ENCODE assay signal across 15 mouse cellular contexts in the genomic region with DNA sequence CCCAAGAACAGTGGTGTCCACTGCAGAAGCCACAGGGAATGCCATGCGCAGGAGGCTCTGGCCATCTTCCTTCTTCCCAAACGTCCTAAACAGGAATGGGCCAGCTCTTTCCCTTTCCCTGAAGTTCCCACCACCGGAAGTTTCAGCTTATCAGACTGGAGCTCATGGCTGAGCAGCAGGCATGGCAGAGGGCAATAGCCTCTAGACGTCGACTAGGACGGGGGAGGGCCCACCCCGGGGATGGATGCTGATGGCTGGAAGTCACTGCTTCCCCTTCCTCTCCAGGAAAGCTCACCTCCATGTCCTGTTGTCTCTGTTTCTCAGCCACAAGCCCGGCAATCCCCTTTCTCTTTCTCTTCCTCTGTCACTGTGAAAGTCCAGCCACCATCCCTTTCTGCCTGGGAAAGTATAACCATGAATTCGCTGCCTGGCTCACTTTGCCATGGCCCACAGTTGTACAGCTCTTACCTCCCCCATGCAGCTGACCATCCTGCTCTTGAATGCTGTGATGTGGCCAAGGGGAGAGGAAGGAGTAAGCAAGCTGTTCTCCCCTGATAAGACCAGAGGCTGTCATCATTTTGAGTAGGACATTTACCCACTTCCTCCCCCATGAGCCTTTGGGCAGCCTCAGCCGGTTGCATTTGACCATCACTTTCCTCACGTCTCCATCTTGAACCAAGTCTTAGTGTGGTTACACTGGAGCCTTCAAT. TPM values are rescaled to one million over a fixed set of nuclear protein-coding genes. Genes with fewer than 3 reads are reported as not detected.
DNase-seq lines count a peak whose midpoint lies in the region; ATAC-seq lines count a peak whose summit lies in the region.
"Had no signal": no experiment of that assay in that cellular context is flagged by ENCODE, and none has a peak within 500 bp of the region (broad histone marks: within the 10 kb centered on the region; RNA-seq: fewer than 3 reads in every experiment).

TSS of gene Itga2b (minus strand) at position 475 of the 710 bp plus-strand sequence.

- H3K9me3 ChIP-seq in heart, embryonic 13.5 days = no peaks in the 10 kb centered on the region
- H3K9me3 ChIP-seq in liver, embryonic 11.5 days (ENCODE audit: control insufficient read depth, low read length) = no peaks in the 10 kb centered on the region
- H3K9me3 ChIP-seq in intestine, embryonic 16.5 days (ENCODE audit: control insufficient read depth, low read length) = no peaks in the 10 kb centered on the region
- H3K9me3 ChIP-seq: heart, embryonic 15.5 days; neural tube, embryonic 12.5 days had no signal

- no peak for ATAC-seq in heart, embryonic 13.5 days (ENCODE audit: extremely low read depth, insufficient number of reproducible peaks, low FRiP score, low TSS enrichment)
- ATAC-seq in liver, embryonic 11.5 days (replicated peaks; ENCODE audit: low FRiP score) = peak; percentile 78
- ATAC-seq in intestine, embryonic 16.5 days = no peak
- ATAC-seq: CD4-positive, CD25-positive, alpha-beta regulatory T cell, adult 4 months had no signal

- peak within 1 kb of the TSS; percentile 24; the same call in 1 of the 2 replicates for H3K27ac ChIP-seq in heart, embryonic 13.5 days (replicated peaks)
- H3K27ac ChIP-seq in liver, embryonic 11.5 days (ENCODE audit: low read depth, low read length) = peak within 1 kb of the TSS; percentile 88
- no peak within 1 kb of the TSS for H3K27ac ChIP-seq in intestine, embryonic 16.5 days (ENCODE audit: low read length)
- H3K27ac ChIP-seq: heart, embryonic 15.5 days; left cerebral cortex, adult 2 months; neural tube, embryonic 12.5 days; stomach, postnatal 0 days had no signal

- intact Hi-C loops in gastrocnemius, postnatal 36 days (cut with DNase I) = no loop called here

- peak within 1 kb of the TSS; percentile 19; the same call in 1 of the 2 replicates for H3K9ac ChIP-seq in heart, embryonic 13.5 days
- H3K9ac ChIP-seq in liver, embryonic 11.5 days (ENCODE audit: low read depth, low read length) = peak within 1 kb of the TSS; percentile 63
- H3K9ac ChIP-seq in intestine, embryonic 16.5 days (ENCODE audit: low read depth, low read length) = no peak within 1 kb of the TSS
- H3K9ac ChIP-seq: heart, embryonic 15.5 days; neural tube, embryonic 12.5 days had no signal

- H3K4me2 ChIP-seq in heart, embryonic 13.5 days = peak within 1 kb of the TSS; percentile 85
- H3K4me2 ChIP-seq in liver, embryonic 11.5 days = peak within 1 kb of the TSS; percentile 93
- no peak within 1 kb of the TSS for H3K4me2 ChIP-seq in intestine, embryonic 16.5 days (ENCODE audit: low read depth, low read length)
- H3K4me2 ChIP-seq: heart, embryonic 15.5 days; neural tube, embryonic 12.5 days had no signal

- H3K4me1 ChIP-seq in heart, embryonic 13.5 days = peaks cover 55% of the 10 kb centered on the region
- peaks cover 41% of the 10 kb centered on the region for H3K4me1 ChIP-seq in liver, embryonic 11.5 days (replicated peaks; ENCODE audit: control insufficient read depth, insufficient read depth, low read length)
- H3K4me1 ChIP-seq in intestine, embryonic 16.5 days (ENCODE audit: control insufficient read depth, insufficient read depth, low read length) = peaks cover 20% of the 10 kb centered on the region

- peaks cover 12% of the 10 kb centered on the region for H3K27me3 ChIP-seq in heart, embryonic 13.5 days (replicated peaks)
- no peaks in the 10 kb centered on the region for H3K27me3 ChIP-seq in liver, embryonic 11.5 days (replicated peaks; ENCODE audit: control insufficient read depth, insufficient read depth, low read length)
- peaks cover under 1% of the 10 kb centered on the region; the same call in 1 of the 2 replicates for H3K27me3 ChIP-seq in intestine, embryonic 16.5 days (replicated peaks; ENCODE audit: control insufficient read depth, insufficient read depth, low read length)
- H3K27me3 ChIP-seq: heart, embryonic 15.5 days had no signal

- 32% methylated on average over 11 of the region's 11 CpGs for WGBS in heart, embryonic 13.5 days
- 31% methylated on average over 11 of the region's 11 CpGs for WGBS in liver, embryonic 11.5 days
- 64% methylated on average over 11 of the region's 11 CpGs for WGBS in intestine, embryonic 16.5 days

- H3K4me3 ChIP-seq in heart, embryonic 13.5 days = peak within 1 kb of the TSS; percentile 16; the same call in 1 of the 2 replicates
- peak within 1 kb of the TSS; percentile 50 for H3K4me3 ChIP-seq in liver, embryonic 11.5 days (ENCODE audit: low read depth, low read length)
- H3K4me3 ChIP-seq in intestine, embryonic 16.5 days (ENCODE audit: low read length) = no peak within 1 kb of the TSS
- H3K4me3 ChIP-seq: heart, embryonic 15.5 days; left cerebral cortex, adult 2 months; neural tube, embryonic 12.5 days had no signal

- DNase-seq in heart, adult 9 months (ENCODE audit: low spot score in 2 of 2) = no peak
- peak; percentile 41 for DNase-seq in testis, postnatal 10 days (ENCODE audit: low spot score)
- DNase-seq in testis, postnatal 14 days (ENCODE audit: low spot score) = no peak
- DNase-seq in liver, embryonic 11.5 days (ENCODE audit: low spot score) = peak; percentile 58
- no peak for DNase-seq in adrenal gland, adult 18-20 months (ENCODE audit: low spot score in 2 of 2)
- DNase-seq in gastrocnemius, postnatal 36 days = no peak
- DNase-seq: kidney, postnatal 14 days; right cerebral cortex, adult 18-20 months had no signal

- H3K36me3 ChIP-seq in heart, embryonic 13.5 days = peaks cover 13% of the 10 kb centered on the region
- H3K36me3 ChIP-seq in liver, embryonic 11.5 days (ENCODE audit: control insufficient read depth, insufficient read depth, low read length) = no peaks in the 10 kb centered on the region
- 0 out of 2 replicates have a peak, but pooled peaks cover 3% of the 10 kb centered on the region for H3K36me3 ChIP-seq in intestine, embryonic 16.5 days (ENCODE audit: control insufficient read depth, insufficient read depth, low read length)
- H3K36me3 ChIP-seq: heart, embryonic 15.5 days; neural tube, embryonic 12.5 days had no signal

RNA-seq across cellular contexts. Expression of gene Itga2b, which starts in this region (rescaled TPM):
- polyA plus RNA-seq in heart, embryonic 13.5 days (2015; fragmentation: Nextera tagmentation; extraction: Ambion mirVana) = 10.5 and 11.3 TPM in 2 replicates
- 76.2 and 80.3 TPM in 2 replicates for polyA plus RNA-seq in liver, embryonic 11.5 days (2014; fragmentation: Nextera tagmentation; extraction: Ambion mirVana)
- 3.1 and 3.7 TPM in 2 replicates for polyA plus RNA-seq in intestine, embryonic 16.5 days (2015; fragmentation: Nextera tagmentation; extraction: Ambion mirVana)
- 1 to 10 TPM; 3.4 to 3.6 TPM for total RNA-seq in adrenal gland, adult 18-20 months (2021)
- 1 to 10 TPM in 1 of 2 experiments, under 1 TPM in 1; 0.56 to 1.1 TPM for total RNA-seq in gastrocnemius, postnatal 36 days (2021)

Comparison
In these comparisons a context has a peak if more than half of its experiments do, and no peak if none do; other contexts are left out.
1. DNase-seq: peak in testis, postnatal 10 days (single experiment) and liver, embryonic 11.5 days (single experiment); none in heart, adult 9 months (0 of 2), testis, postnatal 14 days (single experiment), adrenal gland, adult 18-20 months (0 of 2) and gastrocnemius, postnatal 36 days (0 of 2).